Mouse (Mus musculus) midbrain, embryonic 16.5 days (tissue): ENCODE data around the gene Irs4. TPM values are rescaled to one million over a fixed set of nuclear protein-coding genes. Genes with fewer than 3 reads are reported as not detected.

Experiments used
- ATAC-seq: fragments of 200-750 bp; cut with Nextera tagmentation; 2 replicates; pipeline ENCODE4 v1.8.0; 2017; ENCODE audit warnings: moderate TSS enrichment
- H3K27ac ChIP-seq: fragments of 300-500 bp; sonication (generic); 2 replicates; pipeline ENCODE4 v1.5.1; 2014; ENCODE audit warnings: mild to moderate bottlenecking, low read length, mixed read lengths
- H3K27me3 ChIP-seq: fragments of 300-500 bp; sonication (generic); 2 replicates; pipeline ENCODE4 v1.6.1; 2014; ENCODE audit warnings: low read depth, low read length, mixed read lengths; ENCODE audit not compliant: control insufficient read depth, insufficient read depth
- H3K36me3 ChIP-seq: fragments of 300-500 bp; sonication (generic); 2 replicates; pipeline ENCODE4 v1.6.1; 2014; ENCODE audit warnings: mild to moderate bottlenecking, low read length, moderate library complexity, mixed read lengths; ENCODE audit not compliant: control insufficient read depth, insufficient read depth
- H3K4me1 ChIP-seq: fragments of 300-500 bp; sonication (generic); 2 replicates; pipeline ENCODE4 v1.6.1; 2014; ENCODE audit warnings: mild to moderate bottlenecking, low read length, mixed read lengths; ENCODE audit not compliant: control insufficient read depth, insufficient read depth
- H3K4me2 ChIP-seq: fragments of 300-500 bp; sonication (generic); 2 replicates; pipeline ENCODE4 v1.6.1; 2014; ENCODE audit warnings: mild to moderate bottlenecking, low read length, mixed read lengths
- H3K4me3 ChIP-seq: fragments of 300-500 bp; sonication (generic); 2 replicates; pipeline ENCODE4 v1.5.1; 2014; ENCODE audit warnings: low read depth, mild to moderate bottlenecking, low read length, moderate library complexity, mixed read lengths
- H3K9ac ChIP-seq: fragments of 300-500 bp; sonication (generic); 2 replicates; pipeline ENCODE4 v1.6.1; 2014; ENCODE audit warnings: low read depth, low read length, mixed read lengths
- H3K9me3 ChIP-seq: fragments of 300-500 bp; sonication (generic); replicated peaks from 2 replicates; pipeline ENCODE4 v1.6.1; 2014; ENCODE audit warnings: mild to moderate bottlenecking, low read length, mixed read lengths; ENCODE audit not compliant: control insufficient read depth, poor library complexity, severe bottlenecking
- WGBS: fragments of 180-500 bp; shearing (Covaris S2); extraction: QIAGEN DNeasy Blood & Tissue Kit; methylation state at CpG from one replicate; pipeline ENCODE4 v1.1.7; 2014; 5-methylcytosine and 5-hydroxymethylcytosine counted together
- polyA plus RNA-seq: library from polyadenylated mRNA; unstranded; fragments of >200 nt; fragmentation: Nextera tagmentation; extraction: Ambion mirVana; gene quantifications from 2 replicates; pipeline ENCODE4 v1.2.1, GENCODE M21; 2015

Irs4 gene
- polyA plus RNA-seq = 3.9 TPM in 2 replicates

GRCm38 (mm10) chrX:141724937-141725918 lies at the start of gene Irs4:
Gene Irs4 (minus strand): TSS chrX:141725263.
- H3K27ac ChIP-seq = no peak within 1 kb of the TSS
- no peaks in the 10 kb centered on the region for H3K36me3 ChIP-seq
- H3K9me3 ChIP-seq = no peaks in the 10 kb centered on the region
- WGBS = 21% methylated on average over 47 of the region's 51 CpGs
- ATAC-seq = peak; percentile 87
- peak within 1 kb of the TSS; percentile 47 for H3K4me3 ChIP-seq
- peaks cover 5% of the 10 kb centered on the region for H3K4me1 ChIP-seq
- peaks cover 37% of the 10 kb centered on the region for H3K27me3 ChIP-seq
- H3K4me2 ChIP-seq = peak within 1 kb of the TSS; percentile 66
- peak within 1 kb of the TSS; percentile 46 for H3K9ac ChIP-seq

DNA sequence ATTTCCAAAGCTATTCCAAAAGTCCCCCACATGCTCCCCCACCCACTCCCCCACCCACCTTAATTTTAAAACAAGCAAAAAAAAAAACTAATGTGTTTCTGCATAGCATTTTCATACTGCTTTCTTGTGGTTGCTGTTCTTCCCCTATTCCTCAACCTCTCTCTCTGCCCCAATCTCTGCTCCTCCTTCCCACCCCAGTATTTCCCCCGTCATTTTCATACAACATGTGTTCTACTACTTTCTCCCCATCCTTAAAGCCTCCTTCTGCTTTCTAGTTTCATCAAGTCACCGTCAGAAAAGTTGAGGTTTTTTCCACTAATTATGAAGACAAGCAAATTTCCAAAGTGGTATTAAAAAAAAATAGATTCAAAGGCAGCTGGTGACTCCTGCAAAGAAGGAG lies 25.3 kb upstream of the Irs4 start:
- no peaks in the 10 kb centered on the region for H3K9me3 ChIP-seq
- ATAC-seq = no peak

GRCm38 (mm10) chrX:141729570-141729969 lies 4.5 kb upstream of the Irs4 start:
- Histone ChIP-seq H3K9me3 (no peaks in the 10 kb centered on the region), H3K4me2 (no peak overlapping the region), H3K4me3 (no peak overlapping the region), H3K4me1 (no peaks in the 10 kb centered on the region; the same call in 1 of the 2 replicates), H3K27ac (no peak overlapping the region), H3K27me3 (peaks cover 5% of the 10 kb centered on the region), H3K36me3 (no peaks in the 10 kb centered on the region), H3K9ac (no peak overlapping the region)
- WGBS = 60% methylated on average over 5 of the region's 5 CpGs
- no peak for ATAC-seq

More for the DNA sequence above, 25.3 kb upstream of the Irs4 start:
- Histone ChIP-seq H3K27ac (no peak overlapping the region), H3K36me3 (no peaks in the 10 kb centered on the region), H3K27me3 (no peaks in the 10 kb centered on the region), H3K4me2 (no peak overlapping the region), H3K9ac (no peak overlapping the region), H3K4me3 (no peak overlapping the region), H3K4me1 (no peaks in the 10 kb centered on the region)
- 72% methylated on average over 2 of the region's 2 CpGs for whole genome bisulfite sequencing

GRCm38 (mm10) chrX:141724391-141724891 lies 622 bp downstream of the Irs4 start:
- H3K27ac ChIP-seq = no peak overlapping the region
- peak overlapping the region; percentile 66 for H3K4me2 ChIP-seq
- H3K36me3 ChIP-seq = no peaks in the 10 kb centered on the region
- peak overlapping the region; percentile 47 for H3K4me3 ChIP-seq
- 21% methylated on average over 50 of the region's 52 CpGs for WGBS
- peaks cover 39% of the 10 kb centered on the region for H3K27me3 ChIP-seq
- no peaks in the 10 kb centered on the region for H3K9me3 ChIP-seq
- peaks cover 5% of the 10 kb centered on the region for H3K4me1 ChIP-seq
- peak overlapping the region; percentile 41 for H3K9ac ChIP-seq
- ATAC-seq = peak; percentile 50

- 0 out of 2 replicates have a peak, but pooled peaks have one; percentile 10 for ATAC-seq
- H3K27me3 ChIP-seq = peaks cover 39% of the 10 kb centered on the region
These were observed 1.1 kb downstream of the Irs4 start for GRCm38 (mm10) chrX:141723936-141724335.

DNA sequence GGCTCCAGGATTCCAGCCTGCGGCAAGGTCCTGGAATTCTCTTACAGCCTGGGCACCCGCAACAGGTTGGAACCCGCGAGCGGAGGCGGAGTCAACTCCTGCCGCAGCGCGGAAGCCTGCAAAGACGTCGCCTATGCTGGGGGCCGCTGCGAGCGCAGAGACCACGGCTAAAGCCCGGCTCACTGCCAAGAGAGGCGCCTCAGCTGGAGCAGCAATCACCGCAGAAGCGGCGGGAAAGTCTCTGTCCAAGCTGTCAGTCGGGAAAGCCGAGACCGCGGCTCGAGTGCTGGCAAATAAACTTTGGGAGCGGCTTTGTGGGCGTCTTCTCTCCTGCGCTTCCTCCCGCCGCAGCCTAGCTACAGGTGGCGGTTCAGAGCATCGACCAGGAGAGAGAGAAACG lies 3.3 kb downstream of the Irs4 start:
- Histone ChIP-seq H3K9ac (no peak overlapping the region), H3K27me3 (peaks cover 36% of the 10 kb centered on the region), H3K4me1 (peaks cover 5% of the 10 kb centered on the region), H3K9me3 (no peaks in the 10 kb centered on the region), H3K36me3 (no peaks in the 10 kb centered on the region), H3K4me2 (peak overlapping the region; percentile 60), H3K27ac (no peak overlapping the region), H3K4me3 (peak overlapping the region; percentile 38)
- 15% methylated on average over 33 of the region's 33 CpGs for WGBS
- no peak for ATAC-seq

More at GRCm38 (mm10) chrX:141723936-141724335, 1.1 kb downstream of the Irs4 start:
- peak overlapping the region; percentile 41 for H3K9ac ChIP-seq
- 21% methylated on average over 16 of the region's 16 CpGs for WGBS
- peaks cover 5% of the 10 kb centered on the region for H3K4me1 ChIP-seq
- H3K4me3 ChIP-seq = peak overlapping the region; percentile 47
- H3K27ac ChIP-seq = no peak overlapping the region
- peak overlapping the region; percentile 66 for H3K4me2 ChIP-seq
- H3K36me3 ChIP-seq = no peaks in the 10 kb centered on the region
- no peaks in the 10 kb centered on the region for H3K9me3 ChIP-seq

Other genes starting within 250 kb of the Irs4 start
- gene Col4a5, start 249.9 kb downstream of the Irs4 start, polyA plus RNA-seq = 6.9 and 7.0 TPM in 2 replicates
- gene Gm15294, start 150.0 kb upstream of the Irs4 start, polyA plus RNA-seq = not detected in 2 replicates